Mouse (Mus musculus) thymus, postnatal 4 days (tissue): ENCODE measurements around the gene Kcnj3.

Source experiments
- DNase-seq: peaks from one replicate; pipeline ENCODE4 v3.0.0; 2021

Gene Kcnj3

GRCm38 (mm10) chr2:55532738-55533491, 97.1 kb downstream of the Kcnj3 start:
- no peak for DNase-seq

- no peak for DNase-seq
These were observed 99.2 kb downstream of the Kcnj3 start for GRCm38 (mm10) chr2:55534946-55535345.

- no peak for DNase-seq
These were observed 99.7 kb downstream of the Kcnj3 start for GRCm38 (mm10) chr2:55535482-55535881.

GRCm38 (mm10) chr2:55547612-55548011, 111.8 kb downstream of the Kcnj3 start:
- no peak for DNase-seq

GRCm38 (mm10) chr2:55558368-55558985, 122.7 kb downstream of the Kcnj3 start:
- DNase-seq = no peak

GRCm38 (mm10) chr2:55569291-55569690, 133.5 kb downstream of the Kcnj3 start:
- no peak for DNase-seq

GRCm38 (mm10) chr2:55571425-55571824, 135.7 kb downstream of the Kcnj3 start:
- DNase-seq = no peak

- no peak for DNase-seq
These were observed 144.5 kb downstream of the Kcnj3 start for GRCm38 (mm10) chr2:55580286-55580685.

GRCm38 (mm10) chr2:55591226-55591988, 155.6 kb downstream of the Kcnj3 start:
- DNase-seq = no peak
